Mouse (Mus musculus) intestine, embryonic 14.5 days (tissue): ENCODE measurements around the gene Cldn5. TPM values are rescaled to one million over a fixed set of nuclear protein-coding genes. Genes with fewer than 3 reads are reported as not detected.
A peak's percentile ranks its signal among the peaks of the same experiment; 100 is the strongest.

ENCODE experiments used
- ATAC-seq: fragments of 200-750 bp; cut with Nextera tagmentation; replicated peaks from 2 replicates; pipeline ENCODE4 v1.8.0; 2017; ENCODE audit warnings: low read depth, moderate number of reproducible peaks, moderate TSS enrichment, moderate library complexity; ENCODE audit not compliant: low FRiP score, low TSS enrichment
- DNase-seq: peaks from one replicate; pipeline ENCODE4 v3.0.0-alpha.2; 2018; ENCODE audit warnings: low spot score
- H3K27ac ChIP-seq: fragments of 300-500 bp; sonication (generic); 2 replicates; pipeline ENCODE4 v1.5.1; 2014; ENCODE audit warnings: low read depth, mild to moderate bottlenecking, control low read depth
- H3K27me3 ChIP-seq: fragments of 300-500 bp; sonication (generic); replicated peaks from 2 replicates; pipeline ENCODE4 v1.6.1; 2014; ENCODE audit warnings: low read length, control low read depth; ENCODE audit not compliant: control insufficient read depth, insufficient read depth
- H3K36me3 ChIP-seq: fragments of 300-500 bp; sonication (generic); 2 replicates; pipeline ENCODE4 v1.6.1; 2014; ENCODE audit warnings: low read length, control low read depth; ENCODE audit not compliant: control insufficient read depth, insufficient read depth
- H3K4me1 ChIP-seq: fragments of 300-500 bp; sonication (generic); replicated peaks from 2 replicates; pipeline ENCODE4 v1.6.1; 2014; ENCODE audit warnings: low read length, control low read depth, mixed read lengths; ENCODE audit not compliant: control insufficient read depth, insufficient read depth
- H3K4me2 ChIP-seq: fragments of 300-500 bp; sonication (generic); 2 replicates; pipeline ENCODE4 v1.6.1; 2014; ENCODE audit warnings: low read length
- H3K4me3 ChIP-seq: fragments of 300-500 bp; sonication (generic); 2 replicates; pipeline ENCODE4 v1.5.1; 2014; ENCODE audit warnings: low read depth, low read length, control low read depth, mixed read lengths
- H3K9ac ChIP-seq: fragments of 300-500 bp; sonication (generic); 2 replicates; pipeline ENCODE4 v1.6.1; 2014; ENCODE audit warnings: mild to moderate bottlenecking, low read length
- H3K9me3 ChIP-seq: fragments of 300-500 bp; sonication (generic); 2 replicates; pipeline ENCODE4 v1.6.1; 2016; ENCODE audit warnings: low read length, control low read depth; ENCODE audit not compliant: control insufficient read depth
- WGBS: fragments of 180-500 bp; shearing (Covaris S2); extraction: QIAGEN DNeasy Blood & Tissue Kit; methylation state at CpG from one replicate; pipeline ENCODE4 v1.1.7; 2014; 5-methylcytosine and 5-hydroxymethylcytosine counted together
- polyA plus RNA-seq: library from polyadenylated mRNA; unstranded; fragments of >200 nt; fragmentation: Nextera tagmentation; extraction: Ambion mirVana; gene quantifications from 2 replicates; pipeline ENCODE4 v1.2.1, GENCODE M21; 2014

Gene Cldn5
- polyA plus RNA-seq: 21.9 and 24.8 TPM in 2 replicates

GRCm38 (mm10) chr16:18776556-18777100 lies at the start of gene Cldn5:
Cldn5 (plus strand) TSS chr16:18776847.
- Histone ChIP-seq H3K4me2 (peak within 1 kb of the TSS; percentile 62), H3K27me3 (peaks cover 43% of the 10 kb centered on the region), H3K9ac (peak within 1 kb of the TSS; percentile 39), H3K27ac (peak within 1 kb of the TSS; percentile 22; the same call in 1 of the 2 replicates), H3K4me1 (no peaks in the 10 kb centered on the region), H3K9me3 (no peaks in the 10 kb centered on the region), H3K36me3 (peaks cover 11% of the 10 kb centered on the region), H3K4me3 (peak within 1 kb of the TSS; percentile 35)
- ATAC-seq (peak; percentile 52), DNase-seq (peak; percentile 58)
- 9% methylated on average over 19 of the region's 19 CpGs for WGBS

GRCm38 (mm10) chr16:18727536-18728499 lies 48.8 kb upstream of the Cldn5 start:
- Histone ChIP-seq H3K9me3 (no peaks in the 10 kb centered on the region), H3K4me1 (no peaks in the 10 kb centered on the region), H3K4me2 (no peak overlapping the region), H3K27ac (no peak overlapping the region), H3K27me3 (no peaks in the 10 kb centered on the region), H3K4me3 (no peak overlapping the region), H3K36me3 (no peaks in the 10 kb centered on the region), H3K9ac (no peak overlapping the region)
- no peak for ATAC-seq
- DNase-seq: no peak
- 70% methylated on average over 10 of the region's 10 CpGs for WGBS

- WGBS: 82% methylated on average over 5 of the region's 5 CpGs
Observed at GRCm38 (mm10) chr16:18729185-18729584, 47.5 kb upstream of the Cldn5 start.

GRCm38 (mm10) chr16:18730640-18731039 lies 46.0 kb upstream of the Cldn5 start:
- no peak for DNase-seq
- H3K27me3 ChIP-seq: no peaks in the 10 kb centered on the region
- no peaks in the 10 kb centered on the region for H3K36me3 ChIP-seq
- no peak overlapping the region for H3K9ac ChIP-seq
- no peaks in the 10 kb centered on the region for H3K4me1 ChIP-seq
- H3K4me2 ChIP-seq: no peak overlapping the region
- H3K9me3 ChIP-seq: no peaks in the 10 kb centered on the region
- no peak for ATAC-seq
- H3K27ac ChIP-seq: no peak overlapping the region
- H3K4me3 ChIP-seq: no peak overlapping the region
- WGBS: 59% methylated on average over 3 of the region's 3 CpGs

More at GRCm38 (mm10) chr16:18729185-18729584, 47.5 kb upstream of the Cldn5 start:
- DNase-seq (no peak), ATAC-seq (no peak)
- Histone ChIP-seq H3K9me3 (no peaks in the 10 kb centered on the region), H3K9ac (no peak overlapping the region), H3K27me3 (no peaks in the 10 kb centered on the region), H3K4me3 (no peak overlapping the region), H3K4me1 (no peaks in the 10 kb centered on the region), H3K4me2 (no peak overlapping the region), H3K27ac (no peak overlapping the region), H3K36me3 (no peaks in the 10 kb centered on the region)

- WGBS: 33% methylated on average over 20 of the region's 20 CpGs
- Histone ChIP-seq H3K9me3 (no peaks in the 10 kb centered on the region), H3K4me1 (no peaks in the 10 kb centered on the region), H3K9ac (no peak overlapping the region), H3K4me2 (peak overlapping the region; percentile 36), H3K27ac (no peak overlapping the region), H3K4me3 (no peak overlapping the region), H3K27me3 (no peaks in the 10 kb centered on the region), H3K36me3 (no peaks in the 10 kb centered on the region)
- peak; percentile 23; the same call in 1 of the 2 replicates for ATAC-seq
- DNase-seq: no peak
Observed at GRCm38 (mm10) chr16:18733100-18733956, 43.3 kb upstream of the Cldn5 start.

GRCm38 (mm10) chr16:18738303-18738702 lies 38.3 kb upstream of the Cldn5 start:
- ATAC-seq (no peak), DNase-seq (no peak)
- Histone ChIP-seq H3K9me3 (no peaks in the 10 kb centered on the region), H3K9ac (no peak overlapping the region), H3K27me3 (no peaks in the 10 kb centered on the region), H3K27ac (no peak overlapping the region), H3K4me2 (no peak overlapping the region), H3K4me3 (no peak overlapping the region), H3K36me3 (no peaks in the 10 kb centered on the region), H3K4me1 (no peaks in the 10 kb centered on the region)

GRCm38 (mm10) chr16:18746268-18747122 lies 30.2 kb upstream of the Cldn5 start:
- no peak overlapping the region for H3K9ac ChIP-seq
- WGBS: 69% methylated on average over 20 of the region's 20 CpGs
- DNase-seq (no peak), ATAC-seq (no peak)
- H3K36me3 ChIP-seq: no peaks in the 10 kb centered on the region
- H3K4me2 ChIP-seq: no peak overlapping the region
- no peak overlapping the region for H3K27ac ChIP-seq
- H3K4me1 ChIP-seq: no peaks in the 10 kb centered on the region
- H3K27me3 ChIP-seq: no peaks in the 10 kb centered on the region
- no peaks in the 10 kb centered on the region for H3K9me3 ChIP-seq
- no peak overlapping the region for H3K4me3 ChIP-seq

GRCm38 (mm10) chr16:18751101-18751500 lies 25.5 kb upstream of the Cldn5 start:
- H3K4me1 ChIP-seq: no peaks in the 10 kb centered on the region
- H3K4me3 ChIP-seq: no peak overlapping the region
- H3K27ac ChIP-seq: no peak overlapping the region
- H3K36me3 ChIP-seq: no peaks in the 10 kb centered on the region
- no peaks in the 10 kb centered on the region for H3K9me3 ChIP-seq
- no peaks in the 10 kb centered on the region for H3K27me3 ChIP-seq
- no peak overlapping the region for H3K4me2 ChIP-seq
- ATAC-seq (no peak), DNase-seq (no peak)
- WGBS: 68% methylated on average over 11 of the region's 11 CpGs
- no peak overlapping the region for H3K9ac ChIP-seq
